Mouse (Mus musculus) kidney, adult 10 weeks (tissue): Measurements from ENCODE around the gene Ndufs8. TPM values are rescaled to one million over a fixed set of nuclear protein-coding genes. Genes with fewer than 3 reads are reported as not detected.

Source experiments
- polyA plus RNA-seq: library from polyadenylated mRNA; stranded (reverse); fragments of 350-450 nt; fragmentation: Illumina TruSeq; extraction: RNeasy Lipid Tissue Mini Kit (QIAGEN cat#74804); gene quantifications from one replicate; pipeline ENCODE4 v1.2.3, GENCODE M21; 2014; ENCODE audit warnings: low read depth, low replicate concordance

Ndufs8 gene
- polyA plus RNA-seq: 4.6 TPM

GRCm38 (mm10) chr19:3912337-3913204, at the start of gene Ndufs8:
Gene Ndufs8, minus strand, starts transcription at chr19:3912774.

DNA sequence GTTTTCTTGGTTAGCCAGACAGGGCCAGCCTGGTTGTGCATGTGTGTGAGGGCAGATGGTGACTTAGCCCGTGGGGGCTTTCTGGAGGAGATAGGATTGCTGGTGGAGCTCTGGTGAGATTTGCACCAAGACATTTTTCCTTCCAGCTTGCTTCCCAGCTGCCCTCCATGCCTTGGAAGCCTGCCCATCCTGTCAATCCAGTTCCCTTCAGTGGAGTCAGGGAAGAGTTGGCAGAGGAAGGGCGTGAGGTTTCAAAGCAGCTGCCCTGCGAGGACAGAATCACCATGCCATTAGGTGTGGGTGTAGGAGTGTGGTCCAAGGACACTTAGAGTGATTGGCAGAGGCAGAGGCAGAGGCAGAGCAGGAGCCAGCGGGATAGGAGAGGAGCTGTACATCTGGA, 45.9 kb upstream of the Ndufs8 start, which contains the start of gene Aldh3b3:
Gene Aldh3b3, plus strand, starts transcription at position 176 of the 400 bp plus-strand sequence.

DNA sequence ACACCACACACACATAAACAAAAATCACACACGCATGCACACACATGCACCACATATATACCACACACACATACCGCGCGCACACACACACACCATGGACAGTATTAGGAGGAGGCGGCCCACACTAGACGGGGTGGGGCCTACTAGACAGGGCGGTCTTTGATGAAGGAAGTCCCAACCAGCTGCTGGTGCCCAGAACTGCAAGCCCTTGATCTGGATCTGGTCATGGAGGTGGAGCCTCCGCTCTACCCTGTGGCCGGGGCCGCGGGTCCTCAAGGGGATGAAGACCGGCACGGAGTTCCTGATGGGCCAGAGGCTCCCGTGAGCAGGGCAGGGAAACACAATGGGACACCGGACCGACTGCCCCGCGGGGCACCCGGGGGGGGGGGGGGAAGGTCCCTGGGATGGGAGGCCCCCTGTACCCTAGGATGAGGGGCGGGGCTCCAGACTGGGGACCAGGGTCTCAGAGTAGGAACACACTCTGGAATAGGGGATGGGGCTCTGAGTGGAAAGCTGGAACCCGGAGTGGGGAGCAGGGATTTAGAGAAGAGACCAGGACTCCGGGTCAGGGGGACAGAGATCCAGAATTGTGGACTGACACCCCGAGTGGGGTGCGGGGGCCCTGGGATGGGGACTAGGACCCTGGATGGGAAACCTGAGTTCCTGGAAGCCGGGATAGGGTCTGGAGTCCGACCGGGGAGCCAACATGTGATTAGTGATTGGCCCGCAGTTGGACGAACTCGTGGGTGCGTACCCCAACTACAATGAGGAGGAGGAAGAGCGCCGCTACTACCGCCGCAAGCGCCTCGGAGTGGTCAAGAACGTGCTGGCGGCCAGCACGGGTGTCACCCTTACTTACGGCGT, 22.7 kb upstream of the Ndufs8 start, which contains the start of gene Unc93b1:
Gene Unc93b1, plus strand, starts transcription at position 155 of the 864 bp plus-strand sequence.

DNA sequence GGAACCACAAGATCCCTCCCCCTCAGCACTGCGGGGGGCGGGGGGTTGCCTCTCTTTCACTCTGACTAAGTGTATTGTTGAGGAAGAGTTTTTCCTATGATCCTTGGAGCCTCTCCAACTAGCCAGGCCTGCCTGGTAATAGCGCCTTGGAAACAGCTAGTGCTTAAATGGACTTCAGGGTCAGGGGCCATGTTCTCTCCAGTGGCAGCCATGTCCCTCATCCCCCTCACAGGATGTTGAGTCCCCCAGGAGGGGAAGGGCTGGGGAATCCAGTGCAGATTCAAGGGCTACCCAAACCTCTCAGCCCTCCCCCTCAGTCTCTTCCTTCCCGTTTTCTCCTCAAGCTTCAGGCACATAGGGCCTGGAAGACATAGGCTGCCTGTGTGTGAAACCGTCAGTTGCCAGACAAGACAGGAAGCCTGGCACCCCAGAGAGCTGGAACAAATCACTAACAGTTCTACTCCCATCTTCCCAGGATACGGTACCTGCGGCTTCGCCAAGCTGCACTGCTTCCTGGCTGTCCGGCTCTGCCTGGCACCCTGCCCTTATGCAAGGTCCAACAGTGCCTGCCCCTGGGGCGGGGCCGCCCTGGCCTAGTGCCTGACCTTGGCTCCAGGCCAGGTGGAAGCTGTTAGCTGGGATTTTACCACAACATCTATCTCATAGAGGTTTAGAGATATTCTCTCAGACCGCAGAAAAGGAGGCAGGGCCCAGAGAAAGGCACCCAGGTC, 16.8 kb upstream of the Ndufs8 start, which contains the start of gene Aldh3b1:
Gene Aldh3b1, minus strand, starts transcription at position 598 of the 731 bp plus-strand sequence.

DNA sequence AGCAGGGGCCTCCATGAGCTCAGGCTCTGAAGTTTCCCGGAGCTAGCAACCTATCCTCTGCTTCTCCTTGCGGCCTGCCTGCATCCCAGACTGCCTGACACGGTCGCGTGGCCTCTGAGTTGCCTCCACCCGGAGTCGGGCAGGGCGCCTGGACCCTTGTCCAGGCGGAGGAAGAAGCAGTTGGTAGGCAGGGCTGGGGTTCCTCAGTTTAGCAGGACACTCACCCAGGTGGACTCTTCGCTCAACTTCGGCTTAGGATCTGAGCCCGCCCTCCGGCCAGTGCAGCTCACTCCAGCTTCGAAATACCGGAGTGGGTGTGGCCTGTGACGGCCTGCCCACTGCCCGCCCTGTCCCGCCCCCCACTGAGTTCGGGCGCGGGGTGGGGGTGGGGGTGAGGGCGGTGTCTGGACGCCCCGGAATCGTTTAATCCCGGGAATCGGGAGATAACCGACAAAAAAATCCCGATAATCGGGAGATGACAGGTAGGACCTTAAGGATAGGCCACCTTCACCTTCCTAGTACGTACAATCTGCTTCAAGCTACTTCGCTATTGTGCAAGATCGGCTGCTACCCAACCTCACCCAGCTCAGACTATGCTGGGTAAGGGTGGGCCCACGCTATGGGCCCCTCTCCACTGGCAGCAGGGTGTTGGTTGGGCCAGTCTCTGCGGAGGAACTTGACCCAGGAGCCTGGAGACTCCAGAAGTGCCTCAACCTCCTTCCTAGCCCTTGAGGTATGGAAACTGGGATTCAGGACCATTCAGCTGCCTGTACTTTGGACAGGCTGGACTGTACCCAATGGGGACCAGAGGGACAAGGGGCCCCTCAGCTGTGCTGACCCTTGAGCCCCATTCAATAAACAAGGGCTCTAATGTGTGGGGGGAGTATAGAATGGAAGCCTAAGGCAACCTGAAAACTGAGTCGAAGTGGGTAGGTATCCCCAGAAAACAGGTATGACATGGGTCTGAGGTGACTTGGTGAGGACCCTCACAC, 5.5 kb downstream of the Ndufs8 start, which contains the start of gene Tcirg1:
Gene Tcirg1, minus strand, starts transcription at position 339 of the 992 bp plus-strand sequence.

Other genes starting within 250 kb of the Ndufs8 start
- 0.36 TPM for gene Lrp5, start 226.2 kb downstream of the Ndufs8 start, polyA plus RNA-seq
- gene 1810055G02Rik, start 204.5 kb downstream of the Ndufs8 start, polyA plus RNA-seq: 0.97 TPM
- 117 TPM for gene Kmt5b, start 145.4 kb downstream of the Ndufs8 start, polyA plus RNA-seq
- 78.9 TPM for gene Chka, start 61.0 kb downstream of the Ndufs8 start, polyA plus RNA-seq
- gene Tcirg1, start 5.6 kb downstream of the Ndufs8 start, polyA plus RNA-seq: not detected
- gene Aldh3b1, start 17.0 kb upstream of the Ndufs8 start, polyA plus RNA-seq: 0.53 TPM
- not detected for gene Unc93b1, start 22.4 kb upstream of the Ndufs8 start, polyA plus RNA-seq
- 0.36 TPM for gene Aldh3b3, start 45.9 kb upstream of the Ndufs8 start, polyA plus RNA-seq
- not detected for gene Aldh3b2, start 59.6 kb upstream of the Ndufs8 start, polyA plus RNA-seq
- gene Acy3, start 73.8 kb upstream of the Ndufs8 start, polyA plus RNA-seq: 47.4 TPM
- not detected for gene Tbx10, start 80.0 kb upstream of the Ndufs8 start, polyA plus RNA-seq
- 0.65 TPM for gene Nudt8, start 87.8 kb upstream of the Ndufs8 start, polyA plus RNA-seq
- gene Gm49405, start 87.9 kb upstream of the Ndufs8 start, polyA plus RNA-seq: not detected
- not detected for gene Doc2g, start 90.5 kb upstream of the Ndufs8 start, polyA plus RNA-seq
- gene Ndufv1, start 100.0 kb upstream of the Ndufs8 start, polyA plus RNA-seq: 9.9 TPM
- 14.6 TPM for gene Gstp1, start 125.2 kb upstream of the Ndufs8 start, polyA plus RNA-seq
- gene Gstp2, start 133.2 kb upstream of the Ndufs8 start, polyA plus RNA-seq: 10.1 TPM
- gene Gstp3, start 146.8 kb upstream of the Ndufs8 start, polyA plus RNA-seq: not detected
- not detected for gene Cabp2, start 168.8 kb upstream of the Ndufs8 start, polyA plus RNA-seq
- gene Cdk2ap2, start 184.4 kb upstream of the Ndufs8 start, polyA plus RNA-seq: 0.73 TPM
- gene Pitpnm1, start 187.2 kb upstream of the Ndufs8 start, polyA plus RNA-seq: 0.20 TPM
- gene Aip, start 213.1 kb upstream of the Ndufs8 start, polyA plus RNA-seq: 1.3 TPM
- gene Gpr152, start 227.0 kb upstream of the Ndufs8 start, polyA plus RNA-seq: not detected
- gene Cabp4, start 231.3 kb upstream of the Ndufs8 start, polyA plus RNA-seq: not detected
- 9.0 TPM for gene Coro1b, start 235.8 kb upstream of the Ndufs8 start, polyA plus RNA-seq
- 2.3 TPM for gene Ptprcap, start 240.8 kb upstream of the Ndufs8 start, polyA plus RNA-seq